Mouse (Mus musculus) urinary bladder, adult 18-20 months (tissue): ENCODE results near the gene Rnf141.

Source experiments
- DNase-seq, 2 experiments: peaks; one replicate each; pipeline ENCODE4 v3.0.0; 2022; ENCODE audit warnings: low spot score in 2 of 2, mixed read lengths in 2 of 2

The Rnf141 gene

DNA sequence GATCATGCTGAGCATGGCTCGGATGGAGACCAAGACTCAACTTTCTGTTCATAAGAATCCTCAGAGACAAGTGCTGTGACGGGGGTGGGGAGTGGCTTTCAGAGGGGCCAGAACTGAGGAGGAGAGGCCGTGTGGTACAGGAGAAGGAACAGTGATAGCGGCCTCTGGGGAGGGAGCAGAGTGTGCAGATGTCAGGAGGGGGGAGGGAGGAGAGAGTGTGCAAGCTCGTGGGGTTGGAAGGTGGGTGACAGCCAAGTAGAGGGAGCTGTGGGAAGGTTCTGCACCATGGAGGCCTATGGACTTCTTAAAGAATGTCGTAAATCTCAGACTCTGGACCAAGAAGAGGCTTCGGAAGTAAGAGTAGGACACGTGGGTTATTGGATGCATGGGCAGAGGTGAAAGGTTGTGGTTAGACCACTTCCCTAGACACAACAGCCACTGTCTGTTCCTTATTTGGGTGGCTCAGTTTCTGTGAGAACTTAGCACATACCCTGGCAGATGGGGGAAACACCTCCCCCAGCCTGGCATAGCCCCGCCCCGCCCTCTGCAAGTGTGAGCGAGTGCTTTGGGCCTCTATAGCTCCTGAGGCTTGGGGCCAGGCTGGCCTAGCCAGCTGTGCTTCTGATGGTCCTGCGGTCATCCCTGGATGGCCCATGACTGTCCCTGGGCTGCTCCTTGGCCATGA, 47.7 kb downstream of the Rnf141 start:
- no peak for DNase-seq

- DNase-seq: no peak
These were observed 49.5 kb downstream of the Rnf141 start for GRCm38 (mm10) chr7:110794722-110795121.

DNA sequence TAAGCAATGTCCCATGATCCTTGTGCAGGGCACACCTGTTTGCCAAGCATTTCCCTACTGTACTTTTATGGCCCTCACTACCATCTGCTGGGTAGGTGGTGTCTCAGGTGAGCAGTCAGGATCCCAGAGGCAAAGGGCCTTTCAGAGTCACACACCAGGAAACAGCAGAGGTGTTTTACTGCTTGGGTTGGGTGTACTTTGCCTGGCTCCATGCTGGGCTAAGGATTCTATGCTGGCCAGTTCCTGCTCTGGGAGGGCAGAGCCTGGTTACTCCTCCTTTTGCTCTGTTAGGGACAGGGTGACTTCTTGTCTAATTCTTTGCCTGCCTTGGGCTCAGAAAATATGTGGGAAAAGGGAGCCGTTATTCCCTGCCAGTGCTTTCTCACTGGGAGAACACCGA, 51.4 kb downstream of the Rnf141 start:
- no peak for DNase-seq

GRCm38 (mm10) chr7:110792201-110792600, 52.1 kb downstream of the Rnf141 start:
- no peak for DNase-seq

GRCm38 (mm10) chr7:110790878-110791277, 53.4 kb downstream of the Rnf141 start:
- DNase-seq: no peak

DNA sequence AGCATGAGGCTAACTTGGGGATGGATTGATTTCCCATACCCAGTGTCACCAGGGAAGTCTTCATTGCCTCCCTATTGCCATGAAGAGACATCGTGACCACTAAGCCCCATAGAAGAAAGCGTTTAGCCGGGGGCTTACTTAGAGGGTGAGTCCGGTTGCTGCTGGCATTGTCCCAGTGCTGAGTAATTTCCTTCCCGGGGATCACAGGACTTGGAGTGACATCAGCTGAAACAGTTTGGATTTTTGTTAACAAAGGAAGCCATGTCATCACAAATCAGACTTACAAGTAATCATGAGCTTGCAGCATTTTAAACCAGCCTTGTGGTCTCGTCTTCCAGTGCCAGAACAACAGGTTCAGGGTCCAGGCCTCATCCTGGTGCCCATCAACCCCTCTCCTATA, 56.9 kb downstream of the Rnf141 start:
- DNase-seq: no peak

GRCm38 (mm10) chr7:110785741-110786146, 58.5 kb downstream of the Rnf141 start:
- DNase-seq: no peak

- peak in 1 of 2 experiments; percentile 63 for DNase-seq
These were observed 59.3 kb downstream of the Rnf141 start for GRCm38 (mm10) chr7:110784965-110785364.

DNA sequence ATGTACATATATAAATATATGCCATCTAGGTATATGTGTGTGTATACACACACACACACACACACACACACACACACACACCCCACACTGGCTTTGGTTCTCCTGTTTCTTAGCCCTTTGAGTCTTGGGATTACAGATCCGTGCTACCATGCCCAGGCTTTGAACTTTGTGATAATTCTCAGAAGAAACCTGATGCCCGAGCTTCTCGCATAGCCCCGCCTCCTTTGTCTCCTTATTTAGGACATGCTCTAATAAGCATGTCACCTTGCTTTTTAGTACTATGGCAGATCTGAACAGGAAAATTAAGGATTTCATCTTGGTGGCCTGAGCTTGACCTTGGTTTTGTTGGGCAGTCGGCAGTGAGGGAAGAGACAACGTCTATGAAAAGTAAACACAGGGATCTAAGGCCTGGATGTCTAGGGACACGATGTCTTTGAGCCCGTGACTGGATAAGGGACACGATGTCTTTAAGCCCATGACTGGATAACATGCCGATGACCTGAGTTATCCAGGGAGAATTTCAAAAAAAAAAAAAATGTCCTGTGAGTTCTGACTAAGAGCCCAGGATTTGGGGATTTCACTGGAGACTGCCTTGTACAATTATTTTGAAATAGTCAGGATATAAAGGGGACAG, 61.3 kb downstream of the Rnf141 start:
- DNase-seq: no peak

- no peak for DNase-seq
These were observed 62.1 kb downstream of the Rnf141 start for GRCm38 (mm10) chr7:110782135-110782534.

DNA sequence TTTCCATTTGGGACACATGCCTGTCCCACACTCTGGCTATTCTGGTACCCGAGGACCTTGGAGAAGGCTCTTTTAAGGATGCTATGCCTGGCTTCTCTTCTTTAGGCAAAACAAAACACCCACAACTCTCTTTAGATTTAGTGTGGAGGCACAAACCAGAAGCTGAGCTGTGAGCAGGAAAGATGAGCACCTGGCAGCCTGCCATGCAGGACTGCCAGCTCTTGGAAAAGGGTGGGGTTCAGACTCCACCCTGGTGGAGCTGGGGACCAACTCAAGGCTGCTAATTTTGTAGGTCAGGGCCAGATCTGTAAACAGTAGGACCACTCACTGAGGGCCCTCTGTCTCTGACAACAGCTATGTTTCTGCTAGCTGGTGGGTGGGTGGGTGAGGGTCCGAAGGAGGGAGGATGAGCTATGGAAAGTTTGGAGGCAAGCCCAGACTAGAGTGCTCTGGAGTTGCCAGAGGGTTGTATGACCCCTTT, 63.0 kb downstream of the Rnf141 start:
- DNase-seq: no peak

GRCm38 (mm10) chr7:110780520-110780919, 63.7 kb downstream of the Rnf141 start:
- no peak for DNase-seq

GRCm38 (mm10) chr7:110779605-110780111, 64.6 kb downstream of the Rnf141 start:
- DNase-seq: no peak

DNA sequence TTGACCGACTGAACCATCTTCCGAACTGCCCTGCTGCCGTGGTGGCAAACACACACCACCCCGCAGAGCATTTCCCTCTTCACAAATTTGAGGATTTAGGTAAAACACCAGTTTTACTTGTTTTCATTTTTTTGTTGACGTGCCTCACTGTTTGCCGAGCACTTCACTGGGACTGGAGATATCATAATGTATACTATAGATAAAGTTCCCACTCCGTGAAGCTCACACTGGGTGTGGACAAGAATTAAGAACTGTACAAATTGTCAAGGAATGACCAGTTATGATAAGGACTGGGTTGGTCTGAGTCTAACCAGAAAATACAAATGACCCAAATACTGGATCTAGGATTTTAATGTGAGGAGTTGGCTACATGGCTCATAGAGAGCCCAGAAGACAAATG, 65.3 kb downstream of the Rnf141 start:
- DNase-seq: no peak

DNA sequence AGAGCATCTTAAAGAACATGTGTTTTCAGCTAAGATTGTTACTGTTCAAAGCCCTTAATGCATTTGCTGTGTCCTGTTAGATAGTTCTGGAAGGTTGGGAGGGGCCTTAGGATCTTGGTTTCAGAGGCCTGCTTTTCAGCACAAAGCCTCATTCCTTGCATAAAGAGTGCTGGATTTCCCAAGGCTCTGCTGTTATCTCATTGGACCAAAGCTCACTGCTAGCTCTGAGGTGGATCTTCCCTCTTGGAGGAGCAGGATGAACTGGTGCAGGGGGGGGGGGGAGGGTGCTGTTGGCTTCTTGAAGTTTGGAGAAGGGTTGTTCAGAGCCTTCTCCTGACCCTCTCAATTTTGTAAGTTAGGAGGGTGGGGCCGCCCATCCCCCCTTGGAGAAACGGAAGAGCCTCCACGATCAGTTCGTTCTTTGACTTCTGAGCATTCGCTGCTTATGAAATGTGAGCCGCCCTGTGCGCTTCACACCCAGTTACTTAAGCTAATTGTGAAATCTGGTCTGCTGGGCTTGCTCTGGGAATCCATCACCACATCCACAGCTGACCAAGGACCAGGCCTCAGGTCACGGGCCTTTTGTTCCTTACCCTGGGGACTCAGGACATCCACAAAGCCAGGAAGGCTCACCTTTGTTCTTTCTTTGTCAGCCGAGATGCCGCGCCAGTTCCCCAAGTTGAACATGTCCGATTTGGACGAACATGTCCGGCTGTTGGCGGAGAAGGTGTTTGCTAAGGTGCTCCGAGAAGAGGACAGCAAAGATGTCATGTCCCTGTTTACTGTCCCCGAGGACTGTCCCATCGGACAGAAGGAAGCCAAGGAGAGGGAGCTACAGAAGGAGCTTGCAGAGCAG, 66.9 kb downstream of the Rnf141 start:
- DNase-seq: no peak

DNA sequence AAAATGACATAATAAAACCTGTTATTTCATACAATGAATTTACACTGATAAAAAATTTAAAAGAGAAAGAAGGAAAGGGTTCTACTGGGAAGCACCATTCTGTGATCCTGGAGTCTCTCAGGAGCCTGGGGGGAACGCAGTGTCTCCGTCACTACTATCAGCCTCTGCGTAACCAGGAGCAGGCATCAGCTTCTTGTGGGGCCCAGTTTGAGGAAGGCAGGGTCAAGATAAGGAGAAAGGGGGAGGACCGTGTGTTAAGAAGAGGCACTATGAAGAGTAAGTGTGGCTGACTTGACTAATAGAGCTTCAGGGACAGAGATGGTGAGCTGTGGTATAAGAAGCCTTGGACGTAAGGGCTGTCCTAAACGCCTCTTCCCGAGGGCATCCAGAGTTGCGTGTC, 69.6 kb downstream of the Rnf141 start:
- DNase-seq: no peak

- DNase-seq: no peak
These were observed 70.2 kb downstream of the Rnf141 start for GRCm38 (mm10) chr7:110774077-110774476.

DNA sequence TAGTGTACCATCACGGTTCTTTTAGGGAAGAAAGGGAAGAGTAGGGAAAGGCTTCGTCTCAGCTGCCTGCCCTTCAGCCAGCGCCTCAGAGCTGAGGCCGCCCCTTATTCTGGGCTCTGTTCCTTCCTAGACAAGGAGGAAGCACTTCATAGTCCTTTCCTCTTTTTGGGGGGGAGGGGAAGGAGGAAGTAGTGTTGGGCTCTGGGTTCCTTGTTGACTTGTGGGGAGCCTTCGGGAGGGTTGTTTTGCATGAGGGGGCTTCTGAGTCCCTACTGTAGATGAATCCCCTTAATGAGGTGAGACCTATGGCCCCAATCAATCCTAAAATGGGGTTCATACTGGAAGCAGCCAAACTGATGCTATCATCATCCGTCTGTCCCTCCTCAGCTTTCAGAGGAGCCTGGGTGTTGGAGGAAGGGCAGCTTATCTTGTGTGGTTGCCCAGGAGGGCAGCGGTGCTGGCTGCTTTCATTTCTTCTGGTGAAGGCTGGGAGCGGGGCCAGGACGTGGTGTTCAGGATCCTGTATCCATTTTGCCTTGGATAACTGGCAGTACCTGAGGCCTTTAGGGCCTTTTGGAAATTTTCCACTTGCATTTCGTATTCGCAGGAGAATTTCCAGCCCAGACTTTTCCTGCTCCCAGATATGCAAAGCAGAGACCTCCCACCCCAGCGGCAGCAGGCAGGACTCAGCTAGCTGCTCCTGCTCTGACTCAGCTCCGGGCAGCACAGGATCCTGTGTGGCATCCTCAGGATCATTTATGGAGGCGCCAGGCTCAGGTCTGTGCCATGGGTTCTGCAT, 70.9 kb downstream of the Rnf141 start:
- peak in 1 of 2 experiments; percentile 56 for DNase-seq

DNA sequence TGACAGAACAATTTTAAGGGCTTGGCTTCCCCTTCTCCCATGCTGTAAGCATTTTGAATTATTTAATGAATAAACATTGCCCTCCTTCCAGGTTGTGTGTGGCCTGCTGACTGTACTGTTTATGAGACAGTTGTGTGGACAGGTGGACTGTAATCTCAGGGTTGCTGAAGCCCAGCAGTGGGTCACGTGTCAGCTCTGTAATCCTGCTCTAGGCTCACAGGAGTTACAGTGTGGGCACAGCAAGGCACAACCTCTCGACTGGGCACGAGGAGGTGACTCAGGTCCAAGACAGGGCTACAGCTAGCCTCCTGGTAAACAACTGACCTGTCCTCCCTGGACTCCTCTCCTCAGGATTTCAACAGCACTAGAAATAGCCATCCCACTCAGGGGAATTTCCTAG, 71.9 kb downstream of the Rnf141 start:
- DNase-seq: no peak

DNA sequence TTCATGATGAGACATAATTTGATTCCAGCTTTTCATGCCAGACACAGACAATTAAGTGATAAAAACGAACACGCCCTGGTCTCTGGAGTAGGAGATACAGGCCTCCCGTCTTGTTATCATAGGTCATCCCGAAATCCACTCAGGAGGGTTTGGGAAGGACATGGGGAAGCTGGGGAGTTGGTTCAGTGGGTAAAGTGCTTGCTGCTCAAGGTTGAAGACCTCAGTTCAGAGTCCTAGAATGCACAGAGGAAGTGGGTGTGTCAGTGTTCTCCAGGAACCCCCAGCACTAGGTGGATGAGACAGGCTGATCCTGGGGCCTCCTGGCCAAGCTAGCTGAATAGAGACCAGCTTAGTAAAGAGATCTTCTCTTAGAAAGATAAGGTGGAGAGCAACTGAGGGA, 73.3 kb downstream of the Rnf141 start:
- DNase-seq: no peak

DNA sequence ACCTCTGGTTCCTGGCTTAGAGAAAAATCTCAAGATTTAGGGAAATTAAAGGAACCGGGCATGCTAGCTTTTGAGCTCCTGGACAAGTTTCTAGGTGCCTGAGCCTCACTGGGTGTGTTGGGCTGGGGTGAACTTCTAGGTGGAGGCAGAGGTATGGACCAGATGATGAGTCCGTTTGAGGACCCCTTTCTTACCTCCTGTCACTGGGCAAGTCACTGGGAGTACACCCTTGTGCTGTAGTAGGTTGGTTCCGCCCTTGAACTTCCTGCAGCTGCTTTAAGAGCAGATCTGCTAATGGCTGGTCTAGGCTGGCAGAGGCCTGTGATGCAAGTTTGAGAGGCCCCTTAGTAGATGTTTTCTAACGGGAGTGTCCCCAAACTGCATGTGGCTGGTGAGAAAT, 75.2 kb downstream of the Rnf141 start:
- no peak for DNase-seq
